Mouse (Mus musculus) neural tube, embryonic 13.5 days (tissue): ENCODE data around the gene Hist2h2be. TPM values are rescaled to one million over a fixed set of nuclear protein-coding genes. Genes with fewer than 3 reads are reported as not detected.

ENCODE experiments used
- ATAC-seq: fragments of 200-750 bp; cut with Nextera tagmentation; 2 replicates; pipeline ENCODE4 v1.8.0; 2017; ENCODE audit warnings: low read depth, mild to moderate bottlenecking, moderate TSS enrichment, moderate library complexity
- H3K27ac ChIP-seq: fragments of 300-500 bp; sonication (generic); replicated peaks from 2 replicates; pipeline ENCODE4 v1.5.1; 2015; ENCODE audit warnings: moderate library complexity, mild to moderate bottlenecking, inconsistent platforms
- H3K27me3 ChIP-seq: fragments of 300-500 bp; sonication (generic); 2 replicates; pipeline ENCODE4 v1.6.1; 2015; ENCODE audit warnings: mild to moderate bottlenecking, inconsistent platforms
- H3K36me3 ChIP-seq: fragments of 300-500 bp; sonication (generic); 2 replicates; pipeline ENCODE4 v1.6.1; 2015; ENCODE audit warnings: mild to moderate bottlenecking, inconsistent platforms
- H3K4me1 ChIP-seq: fragments of 300-500 bp; sonication (generic); replicated peaks from 2 replicates; pipeline ENCODE4 v1.6.1; 2015; ENCODE audit warnings: inconsistent platforms
- H3K4me2 ChIP-seq: fragments of 300-500 bp; sonication (generic); 2 replicates; pipeline ENCODE4 v1.6.1; 2015; ENCODE audit warnings: inconsistent platforms, mild to moderate bottlenecking, moderate library complexity
- H3K4me3 ChIP-seq: fragments of 300-500 bp; sonication (generic); 2 replicates; pipeline ENCODE4 v1.5.1; 2015; ENCODE audit warnings: mild to moderate bottlenecking, inconsistent platforms
- H3K9ac ChIP-seq: fragments of 300-500 bp; sonication (generic); 2 replicates; pipeline ENCODE4 v1.6.1; 2015; ENCODE audit warnings: moderate library complexity, mild to moderate bottlenecking, inconsistent platforms
- H3K9me3 ChIP-seq: fragments of 300-500 bp; sonication (generic); 2 replicates; pipeline ENCODE4 v1.6.1; 2016; ENCODE audit warnings: inconsistent platforms
- WGBS: fragments of 180-500 bp; shearing (Covaris S2); methylation state at CpG from one replicate; pipeline ENCODE4 v1.1.7; 2015; 5-methylcytosine and 5-hydroxymethylcytosine counted together
- microRNA-seq: library from miRNA; unstranded; fragments of <30 nt; microRNA quantifications from one replicate; pipeline ENCODE4, GENCODE M21; 2016
- polyA plus RNA-seq: library from polyadenylated mRNA; unstranded; fragments of >200 nt; fragmentation: Nextera tagmentation; extraction: Ambion mirVana; gene quantifications from 2 replicates; pipeline ENCODE4 v1.2.1, GENCODE M21; 2015

The Hist2h2be gene
- polyA plus RNA-seq, 1 experiment from 2014 or later = 4.0 TPM

DNA sequence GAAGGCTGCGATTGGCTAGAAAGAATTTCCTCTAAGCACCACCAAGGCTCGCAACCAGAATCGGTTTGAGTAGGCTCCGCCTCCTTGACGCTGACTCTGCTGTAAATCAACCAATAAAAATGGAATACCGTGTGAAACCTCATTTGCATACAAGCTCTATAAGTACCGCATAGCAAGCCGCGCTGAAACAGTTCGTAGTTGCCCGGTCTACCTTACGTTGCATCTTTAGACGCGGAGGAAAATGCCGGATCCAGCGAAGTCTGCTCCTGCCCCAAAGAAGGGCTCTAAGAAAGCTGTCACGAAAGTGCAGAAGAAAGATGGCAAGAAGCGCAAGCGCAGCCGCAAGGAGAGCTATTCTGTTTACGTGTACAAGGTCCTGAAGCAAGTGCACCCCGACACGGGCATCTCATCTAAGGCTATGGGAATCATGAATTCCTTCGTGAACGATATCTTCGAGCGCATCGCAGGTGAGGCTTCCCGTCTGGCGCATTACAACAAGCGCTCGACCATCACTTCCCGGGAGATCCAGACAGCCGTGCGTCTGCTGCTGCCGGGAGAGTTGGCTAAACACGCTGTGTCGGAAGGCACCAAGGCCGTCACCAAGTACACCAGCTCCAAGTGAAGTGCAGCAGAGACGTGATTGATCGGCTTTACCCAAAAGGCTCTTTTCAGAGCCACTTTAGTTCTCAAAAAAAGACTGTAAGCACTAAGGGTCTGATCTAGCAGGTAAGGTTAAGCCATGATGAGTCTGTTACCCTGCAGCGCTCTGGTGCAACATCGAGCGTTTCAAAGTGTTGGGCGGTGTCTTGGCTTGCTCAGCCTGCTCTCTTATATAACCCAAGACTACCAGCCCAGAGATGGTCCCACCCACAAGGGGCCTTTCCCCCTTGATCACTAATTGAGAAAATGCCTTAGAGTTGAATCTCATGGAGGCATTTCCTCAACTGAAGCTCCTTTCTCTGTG is 48.9 kb downstream of the Hist2h2be start, which contains the start of gene Hist2h2bb:
Hist2h2bb (plus strand) TSS at position 242 of the 964 bp plus-strand sequence.
- H3K27ac ChIP-seq = peak within 1 kb of the TSS; percentile 96
- peak within 1 kb of the TSS; percentile 58 for H3K4me3 ChIP-seq
- peak; percentile 95 for ATAC-seq
- WGBS = under 1% methylated on average over 45 of the region's 45 CpGs
- H3K4me1 ChIP-seq = peaks cover 8% of the 10 kb centered on the region
- peak within 1 kb of the TSS; percentile 79 for H3K9ac ChIP-seq
- H3K27me3 ChIP-seq = no peaks in the 10 kb centered on the region
- no peaks in the 10 kb centered on the region for H3K9me3 ChIP-seq
- peak within 1 kb of the TSS; percentile 89 for H3K4me2 ChIP-seq
- no peaks in the 10 kb centered on the region for H3K36me3 ChIP-seq

Small RNA genes within 50 kb of the gene (microRNA-seq; reads per million reads assigned to microRNA genes)
- gene Gm44492 = not detected
- not detected for gene Gm47311
- not detected for gene Gm47313

Other genes starting within 250 kb of the Hist2h2be start
- gene Plekho1, start 225.1 kb upstream of the Hist2h2be start, polyA plus RNA-seq = 65.9 and 74.1 TPM in 2 replicates
- gene Vps45, start 162.7 kb upstream of the Hist2h2be start, polyA plus RNA-seq = 66.9 and 77.1 TPM in 2 replicates
- 9.4 and 12.7 TPM in 2 replicates for gene Otud7b, start 116.6 kb upstream of the Hist2h2be start, polyA plus RNA-seq
- 10.5 and 14.1 TPM in 2 replicates for gene Mtmr11, start 59.1 kb upstream of the Hist2h2be start, polyA plus RNA-seq
- gene Sf3b4, start 48.8 kb upstream of the Hist2h2be start, polyA plus RNA-seq = 135 and 145 TPM in 2 replicates
- 72.2 and 78.5 TPM in 2 replicates for gene Sv2a, start 40.0 kb upstream of the Hist2h2be start, polyA plus RNA-seq
- gene Bola1, start 1.4 kb upstream of the Hist2h2be start, polyA plus RNA-seq = 54.1 and 63.0 TPM in 2 replicates
- 0.52 TPM in 1 of 2 replicates, not detected in the other for gene Hist2h2ab, start 1.3 kb upstream of the Hist2h2be start, polyA plus RNA-seq
- gene Hist2h2ac, start 239 bp upstream of the Hist2h2be start, polyA plus RNA-seq = 1.1 and 2.1 TPM in 2 replicates
- gene Hist2h3c2, start 18.0 kb downstream of the Hist2h2be start, polyA plus RNA-seq = 2.2 and 2.6 TPM in 2 replicates
- gene Hist2h2aa2, start 19.2 kb downstream of the Hist2h2be start, polyA plus RNA-seq = 69.0 and 69.4 TPM in 2 replicates
- gene Hist2h2aa1, start 24.4 kb downstream of the Hist2h2be start, polyA plus RNA-seq = 12.3 and 21.1 TPM in 2 replicates
- gene Hist2h3c1, start 25.6 kb downstream of the Hist2h2be start, polyA plus RNA-seq = 0.38 and 0.96 TPM in 2 replicates
- 3.3 and 3.5 TPM in 2 replicates for gene Hist2h4, start 42.2 kb downstream of the Hist2h2be start, polyA plus RNA-seq
- gene Hist2h3b, start 47.5 kb downstream of the Hist2h2be start, polyA plus RNA-seq = 13.1 and 17.8 TPM in 2 replicates
- gene Hist2h2bb, start 48.6 kb downstream of the Hist2h2be start, polyA plus RNA-seq = 2.1 and 2.7 TPM in 2 replicates
- gene Fcgr1, start 72.8 kb downstream of the Hist2h2be start, polyA plus RNA-seq = 1.9 and 2.1 TPM in 2 replicates
- gene BC107364, start 231.2 kb downstream of the Hist2h2be start, polyA plus RNA-seq = not detected in 2 replicates